Mouse (Mus musculus): ENCODE measurements around the gene Inpp4b. TPM values are rescaled to one million over a fixed set of nuclear protein-coding genes. Genes with fewer than 3 reads are reported as not detected.

Gene Inpp4b
- polyA plus RNA-seq, 1 experiment from 2014 or later = 2.1 TPM

DNA sequence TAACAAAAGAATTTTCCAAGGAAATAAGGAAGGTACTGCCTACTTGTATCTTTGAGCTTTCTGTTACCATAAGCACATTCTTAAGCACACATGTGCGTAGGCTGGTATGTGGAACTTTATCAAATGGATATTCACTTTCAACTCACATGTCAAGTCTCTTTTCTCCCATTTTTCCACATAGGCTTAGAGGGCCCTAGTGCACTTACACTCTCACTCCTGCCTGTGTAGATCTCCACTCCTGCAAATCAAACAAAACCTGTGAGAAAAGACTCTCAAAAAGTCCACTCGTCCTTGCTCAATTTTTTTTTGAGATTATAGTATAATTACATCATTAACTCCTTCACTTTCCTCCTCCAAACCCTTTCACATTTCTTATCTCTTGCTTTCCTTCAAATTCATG lies 522.0 kb downstream of the Inpp4b start:
- Histone ChIP-seq H3K36me3 (ENCODE audit: poor library complexity, severe bottlenecking) (no peaks in the 10 kb centered on the region), H3K9ac (no peak overlapping the region), H3K27me3 (no peaks in the 10 kb centered on the region), H3K4me3 (no peak overlapping the region), H3K9me3 (replicated peaks) (no peaks in the 10 kb centered on the region), H3K4me2 (no peak overlapping the region), H3K27ac (no peak overlapping the region), H3K4me1 (no peaks in the 10 kb centered on the region)
- WGBS = 93% methylated on average over 2 of the region's 2 CpGs
- ATAC-seq = no peak

DNA sequence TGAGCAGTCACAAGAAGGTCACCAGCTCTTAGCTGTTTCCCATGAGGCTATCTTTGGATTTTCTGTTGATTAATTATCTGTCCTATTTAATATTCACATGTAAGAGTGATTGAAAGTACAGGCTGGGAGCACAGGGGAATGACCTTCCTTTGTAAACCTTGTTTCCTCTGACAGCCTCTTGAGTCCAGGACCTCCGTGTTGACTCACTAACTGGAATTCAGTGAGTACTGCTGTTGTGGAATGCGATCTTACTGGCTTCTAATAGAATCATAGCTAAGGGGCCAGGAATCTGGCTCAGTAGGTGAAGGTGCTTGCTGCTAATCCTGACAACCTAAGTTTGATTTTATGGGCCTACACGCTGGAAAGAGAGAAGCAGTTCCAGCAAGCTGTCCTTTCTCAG lies 523.3 kb downstream of the Inpp4b start:
- ATAC-seq = no peak
- Histone ChIP-seq H3K9me3 (replicated peaks) (no peaks in the 10 kb centered on the region), H3K27me3 (no peaks in the 10 kb centered on the region), H3K36me3 (ENCODE audit: poor library complexity, severe bottlenecking) (no peaks in the 10 kb centered on the region), H3K4me2 (no peak overlapping the region), H3K4me3 (no peak overlapping the region), H3K27ac (no peak overlapping the region), H3K4me1 (no peaks in the 10 kb centered on the region), H3K9ac (no peak overlapping the region)
- WGBS = 77% methylated on average over 3 of the region's 3 CpGs

DNA sequence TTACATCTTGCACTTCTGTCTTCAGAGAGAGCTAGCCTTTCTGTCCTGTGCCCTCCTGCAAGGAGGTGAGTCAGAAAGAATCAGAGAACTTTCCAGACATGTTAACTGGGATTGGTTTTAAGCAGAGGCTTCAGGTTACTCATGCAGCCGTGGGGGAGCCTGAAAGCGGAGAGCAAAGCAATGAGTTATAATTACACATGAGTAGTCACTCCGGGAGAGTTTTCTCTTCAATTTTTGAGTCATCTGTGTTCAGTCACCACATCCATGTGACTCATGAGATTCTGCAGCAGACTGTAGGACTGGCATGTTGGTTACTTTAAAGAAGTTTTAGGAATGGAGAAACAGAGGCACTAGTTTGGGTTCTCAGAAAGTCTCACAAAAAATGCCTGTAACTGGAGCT lies 524.7 kb downstream of the Inpp4b start:
- Histone ChIP-seq H3K27ac (no peak overlapping the region), H3K9ac (no peak overlapping the region), H3K9me3 (replicated peaks) (no peaks in the 10 kb centered on the region), H3K27me3 (no peaks in the 10 kb centered on the region), H3K4me1 (no peaks in the 10 kb centered on the region), H3K4me3 (no peak overlapping the region), H3K4me2 (no peak overlapping the region), H3K36me3 (ENCODE audit: poor library complexity, severe bottlenecking) (no peaks in the 10 kb centered on the region)
- whole genome bisulfite sequencing = 75% methylated on average over 3 of the region's 3 CpGs
- no peak for ATAC-seq

DNA sequence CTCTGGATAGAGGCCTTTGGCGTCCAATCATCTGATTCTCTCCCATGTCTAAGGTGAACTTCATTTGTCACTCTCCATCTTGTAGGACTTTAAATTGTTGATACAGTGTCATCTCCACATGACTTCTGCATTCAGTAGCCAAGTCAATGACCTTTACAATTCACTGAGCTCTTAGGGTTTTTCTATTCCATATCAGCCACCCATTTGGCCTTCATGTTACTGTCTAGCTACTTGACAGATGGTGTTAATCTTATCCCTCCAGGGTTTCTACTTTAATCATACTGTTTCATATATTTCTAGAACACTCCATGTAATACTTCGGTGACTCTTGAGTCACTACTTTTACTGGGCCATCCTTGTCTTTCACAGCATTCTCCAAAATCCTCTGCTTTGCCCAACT lies 528.1 kb downstream of the Inpp4b start:
- ATAC-seq = no peak
- H3K27me3 ChIP-seq = no peaks in the 10 kb centered on the region
- H3K9me3 ChIP-seq (replicated peaks) = no peaks in the 10 kb centered on the region
- H3K27ac ChIP-seq = no peak overlapping the region
- no peak overlapping the region for H3K9ac ChIP-seq
- no peaks in the 10 kb centered on the region for H3K36me3 ChIP-seq (ENCODE audit: poor library complexity, severe bottlenecking)
- H3K4me2 ChIP-seq = no peak overlapping the region
- 86% methylated on average over 2 of the region's 2 CpGs for WGBS
- H3K4me1 ChIP-seq = no peaks in the 10 kb centered on the region
- H3K4me3 ChIP-seq = no peak overlapping the region

GRCm38 (mm10) chr8:81880071-81880470 lies 537.7 kb downstream of the Inpp4b start:
- Histone ChIP-seq H3K36me3 (ENCODE audit: poor library complexity, severe bottlenecking) (no peaks in the 10 kb centered on the region), H3K27me3 (no peaks in the 10 kb centered on the region), H3K4me2 (no peak overlapping the region), H3K4me1 (no peaks in the 10 kb centered on the region), H3K9ac (no peak overlapping the region), H3K27ac (no peak overlapping the region), H3K4me3 (no peak overlapping the region), H3K9me3 (replicated peaks) (no peaks in the 10 kb centered on the region)
- no peak for ATAC-seq
- WGBS = 80% methylated on average over 3 of the region's 3 CpGs

DNA sequence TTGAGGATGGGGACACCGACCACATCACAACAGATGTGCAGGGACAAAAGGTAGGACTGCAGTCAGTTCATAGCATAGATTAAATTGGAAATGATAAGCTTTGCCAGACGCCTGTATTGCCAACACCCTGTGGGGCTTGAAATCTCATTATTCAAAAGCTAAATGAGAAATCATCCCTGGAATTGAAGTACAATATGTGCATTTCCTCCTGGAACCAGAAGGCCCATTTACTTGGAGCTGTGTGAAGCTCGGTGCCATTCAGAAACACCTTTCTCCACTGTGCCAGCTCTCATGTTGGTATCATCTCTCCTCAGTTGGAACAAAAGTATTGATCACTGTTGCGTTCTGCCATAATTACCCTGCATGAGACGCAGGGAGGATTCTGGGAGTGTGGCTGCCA lies 541.8 kb downstream of the Inpp4b start:
- H3K4me2 ChIP-seq = no peak overlapping the region
- no peaks in the 10 kb centered on the region for H3K4me1 ChIP-seq
- no peak overlapping the region for H3K9ac ChIP-seq
- no peak overlapping the region for H3K4me3 ChIP-seq
- 79% methylated on average over 5 of the region's 5 CpGs for WGBS
- H3K27ac ChIP-seq = no peak overlapping the region
- no peak for ATAC-seq
- H3K27me3 ChIP-seq = no peaks in the 10 kb centered on the region
- no peaks in the 10 kb centered on the region for H3K9me3 ChIP-seq (replicated peaks)
- H3K36me3 ChIP-seq (ENCODE audit: poor library complexity, severe bottlenecking) = no peaks in the 10 kb centered on the region

GRCm38 (mm10) chr8:81888843-81889242 lies 546.5 kb downstream of the Inpp4b start:
- Histone ChIP-seq H3K4me1 (no peaks in the 10 kb centered on the region), H3K9ac (no peak overlapping the region), H3K27ac (no peak overlapping the region), H3K4me2 (no peak overlapping the region), H3K36me3 (ENCODE audit: poor library complexity, severe bottlenecking) (no peaks in the 10 kb centered on the region), H3K4me3 (no peak overlapping the region), H3K9me3 (replicated peaks) (no peaks in the 10 kb centered on the region), H3K27me3 (no peaks in the 10 kb centered on the region)
- no peak for ATAC-seq

- H3K27me3 ChIP-seq = no peaks in the 10 kb centered on the region
Measured at GRCm38 (mm10) chr8:81893292-81893691, 550.9 kb downstream of the Inpp4b start.

DNA sequence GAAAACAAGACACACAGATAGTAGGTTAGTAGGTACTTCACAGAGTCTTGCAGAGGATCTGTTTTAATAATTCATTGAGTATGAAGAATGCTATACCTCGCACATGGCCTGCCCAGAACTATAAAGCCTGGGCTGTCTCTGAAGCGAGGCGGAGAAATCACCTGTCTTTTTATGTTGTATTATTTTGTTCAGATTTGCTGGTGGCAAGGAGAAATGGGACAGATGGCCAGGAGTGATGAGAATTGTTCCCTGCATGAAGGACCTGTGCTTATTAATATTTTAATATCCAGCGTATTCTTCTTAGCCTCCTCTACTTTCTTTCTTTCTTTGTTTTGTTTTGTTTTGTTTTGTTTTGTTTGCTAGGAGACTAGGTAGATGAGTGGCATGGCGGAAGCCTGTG lies 604.5 kb downstream of the Inpp4b start:
- H3K27me3 ChIP-seq = no peaks in the 10 kb centered on the region
- H3K4me3 ChIP-seq = no peak overlapping the region
- no peak overlapping the region for H3K9ac ChIP-seq
- WGBS = 96% methylated on average over 5 of the region's 5 CpGs
- no peaks in the 10 kb centered on the region for H3K36me3 ChIP-seq (ENCODE audit: poor library complexity, severe bottlenecking)
- no peak for ATAC-seq
- no peak overlapping the region for H3K4me2 ChIP-seq
- H3K27ac ChIP-seq = no peak overlapping the region
- H3K4me1 ChIP-seq = no peaks in the 10 kb centered on the region
- H3K9me3 ChIP-seq (replicated peaks) = no peaks in the 10 kb centered on the region

More at GRCm38 (mm10) chr8:81893292-81893691, 550.9 kb downstream of the Inpp4b start:
- H3K27ac ChIP-seq = no peak overlapping the region
- no peak for ATAC-seq
- no peaks in the 10 kb centered on the region for H3K4me1 ChIP-seq
- H3K4me2 ChIP-seq = no peak overlapping the region
- no peaks in the 10 kb centered on the region for H3K9me3 ChIP-seq (replicated peaks)
- no peak overlapping the region for H3K9ac ChIP-seq
- no peaks in the 10 kb centered on the region for H3K36me3 ChIP-seq (ENCODE audit: poor library complexity, severe bottlenecking)
- 74% methylated on average over 1 of the region's 1 CpGs for WGBS
- H3K4me3 ChIP-seq = no peak overlapping the region

GRCm38 (mm10) chr8:81953101-81953500 lies 610.7 kb downstream of the Inpp4b start:
- 93% methylated on average over 2 of the region's 2 CpGs for WGBS
- no peak for ATAC-seq

GRCm38 (mm10) chr8:81985128-81985665 lies 642.8 kb downstream of the Inpp4b start:
- Histone ChIP-seq H3K9ac (no peak overlapping the region), H3K4me2 (no peak overlapping the region), H3K4me3 (no peak overlapping the region), H3K4me1 (no peaks in the 10 kb centered on the region), H3K27me3 (no peaks in the 10 kb centered on the region), H3K27ac (no peak overlapping the region), H3K36me3 (ENCODE audit: poor library complexity, severe bottlenecking) (no peaks in the 10 kb centered on the region), H3K9me3 (replicated peaks) (no peaks in the 10 kb centered on the region)
- no peak for ATAC-seq
- WGBS = 70% methylated on average over 8 of the region's 8 CpGs

More at GRCm38 (mm10) chr8:81953101-81953500, 610.7 kb downstream of the Inpp4b start:
- Histone ChIP-seq H3K36me3 (ENCODE audit: poor library complexity, severe bottlenecking) (no peaks in the 10 kb centered on the region), H3K4me3 (no peak overlapping the region), H3K4me1 (no peaks in the 10 kb centered on the region), H3K4me2 (no peak overlapping the region), H3K27me3 (no peaks in the 10 kb centered on the region), H3K27ac (no peak overlapping the region), H3K9me3 (replicated peaks) (no peaks in the 10 kb centered on the region), H3K9ac (no peak overlapping the region)

GRCm38 (mm10) chr8:81992966-81993365 lies 650.6 kb downstream of the Inpp4b start:
- no peaks in the 10 kb centered on the region for H3K27me3 ChIP-seq
- no peak overlapping the region for H3K9ac ChIP-seq
- no peak overlapping the region for H3K4me2 ChIP-seq
- H3K9me3 ChIP-seq (replicated peaks) = no peaks in the 10 kb centered on the region
- WGBS = 82% methylated on average over 3 of the region's 3 CpGs
- no peaks in the 10 kb centered on the region for H3K36me3 ChIP-seq (ENCODE audit: poor library complexity, severe bottlenecking)
- H3K4me3 ChIP-seq = no peak overlapping the region
- ATAC-seq = no peak
- peaks cover 13% of the 10 kb centered on the region; the same call in 1 of the 2 replicates for H3K4me1 ChIP-seq
- H3K27ac ChIP-seq = no peak overlapping the region

GRCm38 (mm10) chr8:81996239-81996638 lies 653.9 kb downstream of the Inpp4b start:
- Histone ChIP-seq H3K27me3 (no peaks in the 10 kb centered on the region), H3K9ac (no peak overlapping the region), H3K27ac (no peak overlapping the region), H3K9me3 (replicated peaks) (no peaks in the 10 kb centered on the region), H3K36me3 (ENCODE audit: poor library complexity, severe bottlenecking) (no peaks in the 10 kb centered on the region), H3K4me2 (no peak overlapping the region), H3K4me3 (no peak overlapping the region), H3K4me1 (peaks cover 13% of the 10 kb centered on the region; the same call in 1 of the 2 replicates)
- ATAC-seq = no peak
- 88% methylated on average over 3 of the region's 3 CpGs for WGBS
